Mouse (Mus musculus) limb, embryonic 14.5 days (tissue): ENCODE results near the gene Plcb3. TPM values are rescaled to one million over a fixed set of nuclear protein-coding genes. Genes with fewer than 3 reads are reported as not detected.

ENCODE experiments used
- ATAC-seq: fragments of 200-750 bp; cut with Nextera tagmentation; 2 replicates; pipeline ENCODE4 v1.8.0; 2017; ENCODE audit warnings: low read depth, moderate number of reproducible peaks, moderate TSS enrichment; ENCODE audit not compliant: low FRiP score
- DNase-seq: peaks from one replicate; pipeline ENCODE4 v3.0.0-alpha.2; 2015; ENCODE audit warnings: low spot score
- H3K27ac ChIP-seq: fragments of 300-500 bp; sonication (generic); replicated peaks from 2 replicates; pipeline ENCODE4 v1.5.1; 2014; ENCODE audit warnings: low read depth, mild to moderate bottlenecking, low read length, moderate library complexity, mixed read lengths
- H3K27me3 ChIP-seq: fragments of 300-500 bp; sonication (generic); 2 replicates; pipeline ENCODE4 v1.6.1; 2014; ENCODE audit warnings: low read length, mixed read lengths; ENCODE audit not compliant: control insufficient read depth, insufficient read depth
- H3K36me3 ChIP-seq: fragments of 300-500 bp; sonication (generic); 2 replicates; pipeline ENCODE4 v1.6.1; 2014; ENCODE audit warnings: mild to moderate bottlenecking, low read length, moderate library complexity, mixed read lengths; ENCODE audit not compliant: control insufficient read depth, insufficient read depth
- H3K4me1 ChIP-seq: fragments of 300-500 bp; sonication (generic); 2 replicates; pipeline ENCODE4 v1.6.1; 2014; ENCODE audit warnings: antibody characterized with exemption, low read length, mixed read lengths; ENCODE audit not compliant: control insufficient read depth, insufficient read depth
- H3K4me2 ChIP-seq: fragments of 300-500 bp; sonication (generic); replicated peaks from 2 replicates; pipeline ENCODE4 v1.6.1; 2014; ENCODE audit warnings: low read depth, mild to moderate bottlenecking, low read length, moderate library complexity; ENCODE audit not compliant: severe bottlenecking
- H3K4me3 ChIP-seq: fragments of 300-500 bp; sonication (generic); replicated peaks from 2 replicates; pipeline ENCODE4 v1.5.1; 2014; ENCODE audit warnings: low read length
- H3K9ac ChIP-seq: fragments of 300-500 bp; sonication (generic); 2 replicates; pipeline ENCODE4 v1.6.1; 2014; ENCODE audit warnings: mild to moderate bottlenecking, low read depth, low read length, moderate library complexity; ENCODE audit not compliant: severe bottlenecking
- H3K9me3 ChIP-seq: fragments of 300-500 bp; sonication (generic); 2 replicates; pipeline ENCODE4 v1.6.1; 2016; ENCODE audit warnings: low read length; ENCODE audit not compliant: control insufficient read depth
- POLR2A ChIP-seq: fragments of 200-500 bp; IDR thresholded peaks from 2 replicates; pipeline ENCODE4 v1.8.0; 2012; ENCODE audit warnings: inconsistent platforms, mild to moderate bottlenecking, moderate library complexity, borderline replicate concordance; ENCODE audit not compliant: insufficient read depth, insufficient read length; ENCODE audit errors: extremely low read depth
- WGBS: fragments of 180-500 bp; shearing (Covaris S2); extraction: QIAGEN DNeasy Blood & Tissue Kit; methylation state at CpG from one replicate; pipeline ENCODE4 v1.1.7; 2014; 5-methylcytosine and 5-hydroxymethylcytosine counted together
- polyA plus RNA-seq, 2 experiments: library from polyadenylated mRNA; depleted of rRNA in 1 of 2; stranded (reverse) in 1 of 2; unstranded in 1 of 2; fragments of >200 nt; fragmentation: Nextera tagmentation in 1 of 2; extraction: Ambion mirVana in 1 of 2; gene quantifications; 2 replicates each; pipeline versions ENCODE4 v1.2.1 to v1.2.3; 2012 to 2014

Gene Plcb3
- polyA plus RNA-seq, 2 experiments: 36.6 to 80.6 TPM

GRCm38 (mm10) chr19:6928080-6928479 lies 48.2 kb downstream of the Plcb3 start:
- Histone ChIP-seq H3K9ac (no peak overlapping the region), H3K4me2 (no peak overlapping the region), H3K9me3 (no peaks in the 10 kb centered on the region), H3K4me3 (peak overlapping the region; percentile 8; the same call in 1 of the 2 replicates), H3K36me3 (no peaks in the 10 kb centered on the region), H3K27me3 (peaks cover 92% of the 10 kb centered on the region), H3K27ac (no peak overlapping the region), H3K4me1 (0 out of 2 replicates have a peak, but pooled peaks cover 7% of the 10 kb centered on the region)
- no peak for TF ChIP-seq POLR2A
- no peak for ATAC-seq
- no peak for DNase-seq
- 16% methylated on average over 9 of the region's 9 CpGs for WGBS

- 14% methylated on average over 26 of the region's 26 CpGs for WGBS
- no peak overlapping the region for H3K27ac ChIP-seq
- no peak for TF ChIP-seq POLR2A
- peak; percentile 49 for DNase-seq
- no peaks in the 10 kb centered on the region for H3K36me3 ChIP-seq
- 0 out of 2 replicates have a peak overlapping the region, but pooled peaks have one; percentile 7 for H3K9ac ChIP-seq
- H3K4me1 ChIP-seq: 0 out of 2 replicates have a peak, but pooled peaks cover 7% of the 10 kb centered on the region
- H3K4me2 ChIP-seq: peak overlapping the region; percentile 41
- H3K9me3 ChIP-seq: no peaks in the 10 kb centered on the region
- ATAC-seq: no peak
- peak overlapping the region; percentile 22 for H3K4me3 ChIP-seq
- peaks cover 82% of the 10 kb centered on the region for H3K27me3 ChIP-seq
Observed at GRCm38 (mm10) chr19:6926559-6927255, 49.6 kb downstream of the Plcb3 start.

GRCm38 (mm10) chr19:6925611-6926329 lies 50.5 kb downstream of the Plcb3 start:
- ATAC-seq: no peak
- 8% methylated on average over 38 of the region's 40 CpGs for WGBS
- no peaks in the 10 kb centered on the region for H3K36me3 ChIP-seq
- peaks cover 74% of the 10 kb centered on the region for H3K27me3 ChIP-seq
- TF ChIP-seq POLR2A: no peak
- DNase-seq: no peak
- H3K4me1 ChIP-seq: peaks cover 11% of the 10 kb centered on the region; the same call in 1 of the 2 replicates
- peak overlapping the region; percentile 22; the same call in 1 of the 2 replicates for H3K4me3 ChIP-seq
- H3K9ac ChIP-seq: 0 out of 2 replicates have a peak overlapping the region, but pooled peaks have one; percentile 7
- H3K4me2 ChIP-seq: peak overlapping the region; percentile 36; the same call in 1 of the 2 replicates
- H3K9me3 ChIP-seq: no peaks in the 10 kb centered on the region
- no peak overlapping the region for H3K27ac ChIP-seq

- no peak for TF ChIP-seq POLR2A
- no peak for ATAC-seq
- H3K9ac ChIP-seq: 0 out of 2 replicates have a peak within 1 kb of the TSS, but pooled peaks have one; percentile 7
Observed at GRCm38 (mm10) chr19:6925307-6925573, 51.0 kb downstream of the Plcb3 start, which contains the start of gene Catsperz. Gene Catsperz (minus strand): TSS chr19:6925380.

GRCm38 (mm10) chr19:6924461-6925306 lies 51.6 kb downstream of the Plcb3 start:
- no peak for TF ChIP-seq POLR2A
- 4% methylated on average over 39 of the region's 39 CpGs for WGBS
- DNase-seq: peak; percentile 80
- no peak overlapping the region for H3K27ac ChIP-seq
- peak overlapping the region; percentile 22 for H3K4me3 ChIP-seq
- no peaks in the 10 kb centered on the region for H3K9me3 ChIP-seq
- peak overlapping the region; percentile 36 for H3K4me2 ChIP-seq
- H3K36me3 ChIP-seq: no peaks in the 10 kb centered on the region
- H3K27me3 ChIP-seq: peaks cover 66% of the 10 kb centered on the region
- H3K9ac ChIP-seq: no peak overlapping the region
- no peak for ATAC-seq
- peaks cover 17% of the 10 kb centered on the region; the same call in 1 of the 2 replicates for H3K4me1 ChIP-seq

More at GRCm38 (mm10) chr19:6925307-6925573, 51.0 kb downstream of the Plcb3 start, which contains the start of gene Catsperz:
- Histone ChIP-seq H3K27me3 (peaks cover 69% of the 10 kb centered on the region), H3K4me3 (peak within 1 kb of the TSS; percentile 22), H3K4me2 (peak within 1 kb of the TSS; percentile 36), H3K4me1 (peaks cover 16% of the 10 kb centered on the region; the same call in 1 of the 2 replicates), H3K36me3 (no peaks in the 10 kb centered on the region), H3K27ac (no peak within 1 kb of the TSS), H3K9me3 (no peaks in the 10 kb centered on the region)
- DNase-seq: no peak
- WGBS: 6% methylated on average over 9 of the region's 9 CpGs
